Mouse (Mus musculus): ENCODE results near the gene Mien1. TPM values are rescaled to one million over a fixed set of nuclear protein-coding genes. Genes with fewer than 3 reads are reported as not detected.

Gene Mien1
- polyA plus RNA-seq, 1 experiment from 2014 or later: 111 TPM

GRCm38 (mm10) chr11:98446213-98446561, 7.4 kb upstream of the Mien1 start, which contains the start of gene Grb7:
TSS of gene Grb7 (plus strand) at chr11:98446394.
- ATAC-seq (ENCODE audit: insufficient number of reproducible peaks, low FRiP score, low TSS enrichment, low read depth): no peak
- H3K4me1 ChIP-seq: peaks cover 16% of the 10 kb centered on the region
- no peaks in the 10 kb centered on the region for H3K36me3 ChIP-seq
- no peak within 1 kb of the TSS; the same call in 1 of the 2 replicates for H3K9ac ChIP-seq
- peak within 1 kb of the TSS; percentile 39 for H3K4me2 ChIP-seq (replicated peaks)
- WGBS: 9% methylated on average over 5 of the region's 5 CpGs
- H3K9me3 ChIP-seq (replicated peaks): no peaks in the 10 kb centered on the region
- H3K4me3 ChIP-seq (replicated peaks): peak within 1 kb of the TSS; percentile 42
- H3K27me3 ChIP-seq: peaks cover 35% of the 10 kb centered on the region
- H3K27ac ChIP-seq (replicated peaks): peak within 1 kb of the TSS; percentile 44

- no peak overlapping the region for H3K4me3 ChIP-seq (replicated peaks)
- peak overlapping the region; percentile 28; the same call in 1 of the 2 replicates for H3K27ac ChIP-seq (replicated peaks)
- 31% methylated on average over 4 of the region's 4 CpGs for WGBS
Measured at GRCm38 (mm10) chr11:98445679-98446078, 6.9 kb upstream of the Mien1 start.

GRCm38 (mm10) chr11:98445238-98445637, 6.4 kb upstream of the Mien1 start:
- no peak overlapping the region for H3K4me2 ChIP-seq (replicated peaks)
- H3K4me3 ChIP-seq (replicated peaks): no peak overlapping the region
- peak overlapping the region; percentile 28; the same call in 1 of the 2 replicates for H3K27ac ChIP-seq (replicated peaks)
- H3K27me3 ChIP-seq: peaks cover 32% of the 10 kb centered on the region
- no peaks in the 10 kb centered on the region for H3K9me3 ChIP-seq (replicated peaks)
- H3K36me3 ChIP-seq: no peaks in the 10 kb centered on the region
- ATAC-seq (ENCODE audit: insufficient number of reproducible peaks, low FRiP score, low TSS enrichment, low read depth): no peak
- no peak overlapping the region for H3K9ac ChIP-seq
- 39% methylated on average over 1 of the region's 1 CpGs for WGBS
- H3K4me1 ChIP-seq: peaks cover 16% of the 10 kb centered on the region

More at GRCm38 (mm10) chr11:98445679-98446078, 6.9 kb upstream of the Mien1 start:
- no peak for ATAC-seq (ENCODE audit: insufficient number of reproducible peaks, low FRiP score, low TSS enrichment, low read depth)
- H3K4me2 ChIP-seq (replicated peaks): no peak overlapping the region
- no peaks in the 10 kb centered on the region for H3K9me3 ChIP-seq (replicated peaks)
- H3K36me3 ChIP-seq: no peaks in the 10 kb centered on the region
- no peak overlapping the region for H3K9ac ChIP-seq
- peaks cover 16% of the 10 kb centered on the region for H3K4me1 ChIP-seq
- peaks cover 32% of the 10 kb centered on the region for H3K27me3 ChIP-seq

GRCm38 (mm10) chr11:98443688-98444087, 4.9 kb upstream of the Mien1 start:
- no peak for ATAC-seq (ENCODE audit: insufficient number of reproducible peaks, low FRiP score, low TSS enrichment, low read depth)
- 97% methylated on average over 1 of the region's 1 CpGs for WGBS

GRCm38 (mm10) chr11:98437441-98437840, 1.4 kb downstream of the Mien1 start:
- 85% methylated on average over 6 of the region's 6 CpGs for WGBS
- Histone ChIP-seq H3K27me3 (no peaks in the 10 kb centered on the region), H3K9me3 (replicated peaks) (no peaks in the 10 kb centered on the region), H3K4me1 (peaks cover 9% of the 10 kb centered on the region), H3K4me2 (replicated peaks) (peak overlapping the region; percentile 82), H3K27ac (replicated peaks) (no peak overlapping the region), H3K4me3 (replicated peaks) (no peak overlapping the region), H3K36me3 (peaks cover 42% of the 10 kb centered on the region), H3K9ac (no peak overlapping the region)
- ATAC-seq (ENCODE audit: insufficient number of reproducible peaks, low FRiP score, low TSS enrichment, low read depth): no peak

More at GRCm38 (mm10) chr11:98443688-98444087, 4.9 kb upstream of the Mien1 start:
- Histone ChIP-seq H3K9me3 (replicated peaks) (no peaks in the 10 kb centered on the region), H3K27me3 (peaks cover 27% of the 10 kb centered on the region), H3K4me3 (replicated peaks) (no peak overlapping the region), H3K36me3 (no peaks in the 10 kb centered on the region), H3K4me1 (peaks cover 16% of the 10 kb centered on the region), H3K4me2 (replicated peaks) (no peak overlapping the region), H3K9ac (no peak overlapping the region), H3K27ac (replicated peaks) (no peak overlapping the region)

- Histone ChIP-seq H3K27me3 (no peaks in the 10 kb centered on the region), H3K4me1 (peaks cover 9% of the 10 kb centered on the region), H3K9ac (no peak overlapping the region), H3K4me3 (replicated peaks) (no peak overlapping the region), H3K9me3 (replicated peaks) (no peaks in the 10 kb centered on the region), H3K27ac (replicated peaks) (no peak overlapping the region), H3K36me3 (peaks cover 58% of the 10 kb centered on the region), H3K4me2 (replicated peaks) (no peak overlapping the region)
- 87% methylated on average over 9 of the region's 9 CpGs for WGBS
- no peak for ATAC-seq (ENCODE audit: insufficient number of reproducible peaks, low FRiP score, low TSS enrichment, low read depth)
Measured at GRCm38 (mm10) chr11:98435723-98436122, 3.1 kb downstream of the Mien1 start.

GRCm38 (mm10) chr11:98431743-98432502, 6.9 kb downstream of the Mien1 start:
- Histone ChIP-seq H3K9me3 (replicated peaks) (no peaks in the 10 kb centered on the region), H3K9ac (no peak overlapping the region), H3K27me3 (no peaks in the 10 kb centered on the region), H3K36me3 (peaks cover 93% of the 10 kb centered on the region), H3K4me1 (no peaks in the 10 kb centered on the region), H3K4me3 (replicated peaks) (no peak overlapping the region), H3K4me2 (replicated peaks) (no peak overlapping the region), H3K27ac (replicated peaks) (no peak overlapping the region)
- WGBS: 78% methylated on average over 9 of the region's 9 CpGs
- ATAC-seq (ENCODE audit: insufficient number of reproducible peaks, low FRiP score, low TSS enrichment, low read depth): no peak

GRCm38 (mm10) chr11:98428436-98428835, 10.4 kb downstream of the Mien1 start:
- Histone ChIP-seq H3K4me3 (replicated peaks) (no peak overlapping the region), H3K4me1 (no peaks in the 10 kb centered on the region), H3K9ac (no peak overlapping the region), H3K27me3 (no peaks in the 10 kb centered on the region), H3K4me2 (replicated peaks) (no peak overlapping the region), H3K9me3 (replicated peaks) (no peaks in the 10 kb centered on the region), H3K27ac (replicated peaks) (peak overlapping the region; percentile 63), H3K36me3 (peaks cover 93% of the 10 kb centered on the region)
- no peak for ATAC-seq (ENCODE audit: insufficient number of reproducible peaks, low FRiP score, low TSS enrichment, low read depth)
- WGBS: 71% methylated on average over 5 of the region's 5 CpGs

- 94% methylated on average over 7 of the region's 7 CpGs for WGBS
- no peaks in the 10 kb centered on the region for H3K4me1 ChIP-seq
- no peaks in the 10 kb centered on the region for H3K27me3 ChIP-seq
- no peak overlapping the region for H3K4me2 ChIP-seq (replicated peaks)
- no peak for ATAC-seq (ENCODE audit: insufficient number of reproducible peaks, low FRiP score, low TSS enrichment, low read depth)
- H3K9me3 ChIP-seq (replicated peaks): no peaks in the 10 kb centered on the region
- H3K9ac ChIP-seq: no peak overlapping the region
- H3K4me3 ChIP-seq (replicated peaks): no peak overlapping the region
- H3K27ac ChIP-seq (replicated peaks): no peak overlapping the region
- H3K36me3 ChIP-seq: peaks cover 96% of the 10 kb centered on the region
Measured at GRCm38 (mm10) chr11:98426592-98426991, 12.2 kb downstream of the Mien1 start.

GRCm38 (mm10) chr11:98418939-98419547, 19.7 kb downstream of the Mien1 start:
- peaks cover 42% of the 10 kb centered on the region for H3K4me1 ChIP-seq
- no peaks in the 10 kb centered on the region for H3K9me3 ChIP-seq (replicated peaks)
- peak overlapping the region; percentile 79 for H3K27ac ChIP-seq (replicated peaks)
- peaks cover 53% of the 10 kb centered on the region for H3K36me3 ChIP-seq
- H3K9ac ChIP-seq: no peak overlapping the region
- WGBS: 72% methylated on average over 10 of the region's 10 CpGs
- no peak for ATAC-seq (ENCODE audit: insufficient number of reproducible peaks, low FRiP score, low TSS enrichment, low read depth)
- no peak overlapping the region for H3K4me3 ChIP-seq (replicated peaks)
- no peaks in the 10 kb centered on the region for H3K27me3 ChIP-seq
- peak overlapping the region; percentile 24; the same call in 1 of the 2 replicates for H3K4me2 ChIP-seq (replicated peaks)

GRCm38 (mm10) chr11:98418273-98418672, 20.5 kb downstream of the Mien1 start:
- H3K9ac ChIP-seq: no peak overlapping the region
- 47% methylated on average over 5 of the region's 6 CpGs for WGBS
- peaks cover 45% of the 10 kb centered on the region for H3K36me3 ChIP-seq
- no peak overlapping the region; the same call in 1 of the 2 replicates for H3K4me3 ChIP-seq (replicated peaks)
- H3K4me2 ChIP-seq (replicated peaks): no peak overlapping the region
- peaks cover 49% of the 10 kb centered on the region for H3K4me1 ChIP-seq
- peak; percentile 55 for ATAC-seq (ENCODE audit: insufficient number of reproducible peaks, low FRiP score, low TSS enrichment, low read depth)
- H3K27me3 ChIP-seq: no peaks in the 10 kb centered on the region
- no peaks in the 10 kb centered on the region for H3K9me3 ChIP-seq (replicated peaks)
- peak overlapping the region; percentile 79 for H3K27ac ChIP-seq (replicated peaks)

Data from embryonic facial prominence, embryonic 15.5 days (tissue).